Mouse (Mus musculus) heart, embryonic 10.5 days (tissue): ENCODE measurements around the gene Wfdc16. TPM values are rescaled to one million over a fixed set of nuclear protein-coding genes. Genes with fewer than 3 reads are reported as not detected.
"Not testable (repeated sequence)": the region's sequence is repeated elsewhere in the genome, so short reads cannot be mapped to it uniquely, and the experiment has no call there.

Source experiments
- DNase-seq: peaks from one replicate; pipeline ENCODE4 v3.0.0-alpha.2; 2017; ENCODE audit warnings: low spot score
- H3K27ac ChIP-seq: fragments of 300-500 bp; sonication (generic); 2 replicates; pipeline ENCODE4 v1.5.1; 2016; ENCODE audit warnings: mild to moderate bottlenecking
- H3K27me3 ChIP-seq: fragments of 300-500 bp; sonication (generic); 2 replicates; pipeline ENCODE4 v1.6.1; 2016; ENCODE audit warnings: mild to moderate bottlenecking; ENCODE audit not compliant: poor library complexity, insufficient read depth, severe bottlenecking
- H3K36me3 ChIP-seq: fragments of 300-500 bp; sonication (generic); 2 replicates; pipeline ENCODE4 v1.6.1; 2016; ENCODE audit warnings: mild to moderate bottlenecking, moderate library complexity
- H3K4me1 ChIP-seq: fragments of 300-500 bp; sonication (generic); 2 replicates; pipeline ENCODE4 v1.6.1; 2016; ENCODE audit warnings: mild to moderate bottlenecking
- H3K4me3 ChIP-seq: fragments of 300-500 bp; sonication (generic); 2 replicates; pipeline ENCODE4 v1.5.1; 2016; ENCODE audit warnings: mild to moderate bottlenecking, moderate library complexity
- H3K9me3 ChIP-seq: fragments of 300-500 bp; sonication (generic); 2 replicates; pipeline ENCODE4 v1.6.1; 2016; ENCODE audit warnings: mild to moderate bottlenecking, moderate library complexity
- WGBS: fragments of 180-500 bp; shearing (Covaris S2); methylation state at CpG from one replicate; pipeline ENCODE4 v1.1.7; 2016; 5-methylcytosine and 5-hydroxymethylcytosine counted together
- polyA plus RNA-seq: library from polyadenylated mRNA; unstranded; fragments of >200 nt; fragmentation: Nextera tagmentation; extraction: Ambion mirVana; gene quantifications from 2 replicates; pipeline ENCODE4 v1.2.1, GENCODE M21; 2016

The Wfdc16 gene
- polyA plus RNA-seq, 1 experiment from 2014 or later, result not detected

- no peaks in the 10 kb centered on the region for H3K27me3 ChIP-seq
- 85% methylated on average over 13 of the region's 13 CpGs for WGBS
- H3K4me1 ChIP-seq, result no peaks in the 10 kb centered on the region
- DNase-seq, result no peak
- no peak overlapping the region for H3K4me3 ChIP-seq
- no peaks in the 10 kb centered on the region for H3K9me3 ChIP-seq
- no peak overlapping the region for H3K27ac ChIP-seq
- no peaks in the 10 kb centered on the region for H3K36me3 ChIP-seq
Measured at GRCm38 (mm10) chr2:164641881-164642673, 3.5 kb upstream of the Wfdc16 start.

GRCm38 (mm10) chr2:164641129-164641528 is 2.5 kb upstream of the Wfdc16 start:
- no peaks in the 10 kb centered on the region for H3K27me3 ChIP-seq
- no peaks in the 10 kb centered on the region for H3K4me1 ChIP-seq
- H3K4me3 ChIP-seq, result no peak overlapping the region
- H3K27ac ChIP-seq, result no peak overlapping the region
- no peaks in the 10 kb centered on the region for H3K9me3 ChIP-seq
- no peak for DNase-seq
- H3K36me3 ChIP-seq, result no peaks in the 10 kb centered on the region
- WGBS, result 67% methylated on average over 7 of the region's 7 CpGs

- H3K4me1 ChIP-seq, result no peaks in the 10 kb centered on the region
- no peak overlapping the region for H3K27ac ChIP-seq
- no peaks in the 10 kb centered on the region for H3K36me3 ChIP-seq
- no peak overlapping the region for H3K4me3 ChIP-seq
- DNase-seq, result no peak
- no peaks in the 10 kb centered on the region for H3K9me3 ChIP-seq
- 75% methylated on average over 9 of the region's 9 CpGs for WGBS
- no peaks in the 10 kb centered on the region for H3K27me3 ChIP-seq
Measured at GRCm38 (mm10) chr2:164635266-164635665, 3.3 kb downstream of the Wfdc16 start.

GRCm38 (mm10) chr2:164621775-164622174 is 16.8 kb downstream of the Wfdc16 start:
- no peaks in the 10 kb centered on the region for H3K9me3 ChIP-seq
- WGBS, result 72% methylated on average over 4 of the region's 4 CpGs
- no peaks in the 10 kb centered on the region for H3K4me1 ChIP-seq
- no peak overlapping the region for H3K4me3 ChIP-seq
- no peak overlapping the region for H3K27ac ChIP-seq
- H3K27me3 ChIP-seq, result no peaks in the 10 kb centered on the region
- no peak for DNase-seq
- H3K36me3 ChIP-seq, result no peaks in the 10 kb centered on the region

GRCm38 (mm10) chr2:164619050-164619449 is 19.5 kb downstream of the Wfdc16 start:
- DNase-seq, result peak; percentile 10
- H3K9me3 ChIP-seq, result no peaks in the 10 kb centered on the region
- no peaks in the 10 kb centered on the region; the same call in 1 of the 2 replicates for H3K27me3 ChIP-seq
- 71% methylated on average over 5 of the region's 5 CpGs for WGBS
- no peak overlapping the region for H3K4me3 ChIP-seq
- no peaks in the 10 kb centered on the region for H3K4me1 ChIP-seq
- H3K27ac ChIP-seq, result no peak overlapping the region
- H3K36me3 ChIP-seq, result no peaks in the 10 kb centered on the region

- WGBS, result 80% methylated on average over 3 of the region's 3 CpGs
- no peak overlapping the region for H3K4me3 ChIP-seq
- H3K27me3 ChIP-seq, result no peaks in the 10 kb centered on the region; the same call in 1 of the 2 replicates
- peak; percentile 68 for DNase-seq
- no peaks in the 10 kb centered on the region for H3K9me3 ChIP-seq
- no peaks in the 10 kb centered on the region for H3K36me3 ChIP-seq
- no peak overlapping the region for H3K27ac ChIP-seq
- H3K4me1 ChIP-seq, result no peaks in the 10 kb centered on the region
Measured at GRCm38 (mm10) chr2:164615386-164615785, 23.2 kb downstream of the Wfdc16 start.

- WGBS, result 60% methylated on average over 8 of the region's 8 CpGs
- not testable (repeated sequence) for H3K27ac ChIP-seq, H3K4me3 ChIP-seq
Measured at GRCm38 (mm10) chr2:164613471-164613870, 25.1 kb downstream of the Wfdc16 start, which contains the start of the genes Wfdc6b and Wfdc8. Gene Wfdc6b (plus strand): TSS chr2:164613522. Gene Wfdc8 (minus strand): TSS chr2:164613626.

GRCm38 (mm10) chr2:164608781-164609180 is 29.8 kb downstream of the Wfdc16 start:
- H3K27me3 ChIP-seq, result no peaks in the 10 kb centered on the region; the same call in 1 of the 2 replicates
- H3K4me3 ChIP-seq, result no peak overlapping the region
- H3K27ac ChIP-seq, result no peak overlapping the region
- no peaks in the 10 kb centered on the region for H3K36me3 ChIP-seq
- no peaks in the 10 kb centered on the region for H3K4me1 ChIP-seq
- 78% methylated on average over 6 of the region's 6 CpGs for WGBS
- H3K9me3 ChIP-seq, result no peaks in the 10 kb centered on the region
- no peak for DNase-seq

More at GRCm38 (mm10) chr2:164613471-164613870, 25.1 kb downstream of the Wfdc16 start, which contains the start of the genes Wfdc6b and Wfdc8:
- DNase-seq, result peak; percentile 24
- not testable (repeated sequence) for H3K4me1 ChIP-seq, H3K9me3 ChIP-seq, H3K36me3 ChIP-seq, H3K27me3 ChIP-seq

- no peaks in the 10 kb centered on the region for H3K27me3 ChIP-seq
- no peaks in the 10 kb centered on the region for H3K4me1 ChIP-seq
- WGBS, result 84% methylated on average over 8 of the region's 8 CpGs
- H3K27ac ChIP-seq, result no peak overlapping the region
- no peaks in the 10 kb centered on the region for H3K9me3 ChIP-seq
- no peak overlapping the region for H3K4me3 ChIP-seq
- DNase-seq, result no peak
- no peaks in the 10 kb centered on the region for H3K36me3 ChIP-seq
Measured at GRCm38 (mm10) chr2:164604411-164604810, 34.2 kb downstream of the Wfdc16 start.

GRCm38 (mm10) chr2:164603482-164603881 is 35.1 kb downstream of the Wfdc16 start:
- no peaks in the 10 kb centered on the region for H3K4me1 ChIP-seq
- H3K36me3 ChIP-seq, result no peaks in the 10 kb centered on the region
- no peaks in the 10 kb centered on the region for H3K27me3 ChIP-seq
- H3K9me3 ChIP-seq, result no peaks in the 10 kb centered on the region
- H3K4me3 ChIP-seq, result no peak overlapping the region
- 80% methylated on average over 3 of the region's 3 CpGs for WGBS
- DNase-seq, result no peak
- no peak overlapping the region for H3K27ac ChIP-seq

GRCm38 (mm10) chr2:164600179-164600578 is 38.4 kb downstream of the Wfdc16 start:
- Histone ChIP-seq H3K27me3 (no peaks in the 10 kb centered on the region), H3K4me3 (no peak overlapping the region), H3K4me1 (no peaks in the 10 kb centered on the region), H3K27ac (no peak overlapping the region), H3K36me3 (no peaks in the 10 kb centered on the region), H3K9me3 (no peaks in the 10 kb centered on the region)
- 66% methylated on average over 3 of the region's 3 CpGs for WGBS
- DNase-seq, result no peak

GRCm38 (mm10) chr2:164593494-164593893 is 45.1 kb downstream of the Wfdc16 start, which contains the start of gene Eppin:
Gene Eppin (minus strand): TSS chr2:164593594.
- WGBS, result 70% methylated on average over 4 of the region's 4 CpGs
- H3K4me1 ChIP-seq, result no peaks in the 10 kb centered on the region

GRCm38 (mm10) chr2:164592014-164592413 is 46.6 kb downstream of the Wfdc16 start:
- no peaks in the 10 kb centered on the region for H3K36me3 ChIP-seq
- no peaks in the 10 kb centered on the region for H3K27me3 ChIP-seq
- H3K27ac ChIP-seq, result no peak overlapping the region
- DNase-seq, result no peak
- no peaks in the 10 kb centered on the region for H3K4me1 ChIP-seq
- H3K9me3 ChIP-seq, result no peaks in the 10 kb centered on the region
- H3K4me3 ChIP-seq, result no peak overlapping the region
- WGBS, result 10% methylated on average over 4 of the region's 4 CpGs

More at GRCm38 (mm10) chr2:164593494-164593893, 45.1 kb downstream of the Wfdc16 start, which contains the start of gene Eppin:
- no peak for DNase-seq
- Histone ChIP-seq H3K27ac (no peak within 1 kb of the TSS), H3K27me3 (no peaks in the 10 kb centered on the region), H3K36me3 (no peaks in the 10 kb centered on the region), H3K4me3 (no peak within 1 kb of the TSS), H3K9me3 (no peaks in the 10 kb centered on the region)
